Mouse (Mus musculus) c-Kit-positive CD71-negative TER-119-negative erythroid progenitor cells, embryonic 14.5 days (primary cell): ENCODE results near the gene Cym.

Experiments used
- DNase-seq: peaks from one replicate; pipeline ENCODE4 v3.0.0-alpha.2; 2013; ENCODE audit warnings: low read depth

The Cym gene

GRCm38 (mm10) chr3:107223230-107223629, 1.7 kb upstream of the Cym start:
- no peak for DNase-seq

GRCm38 (mm10) chr3:107218572-107218971, 3.0 kb downstream of the Cym start:
- DNase-seq, result no peak

DNA sequence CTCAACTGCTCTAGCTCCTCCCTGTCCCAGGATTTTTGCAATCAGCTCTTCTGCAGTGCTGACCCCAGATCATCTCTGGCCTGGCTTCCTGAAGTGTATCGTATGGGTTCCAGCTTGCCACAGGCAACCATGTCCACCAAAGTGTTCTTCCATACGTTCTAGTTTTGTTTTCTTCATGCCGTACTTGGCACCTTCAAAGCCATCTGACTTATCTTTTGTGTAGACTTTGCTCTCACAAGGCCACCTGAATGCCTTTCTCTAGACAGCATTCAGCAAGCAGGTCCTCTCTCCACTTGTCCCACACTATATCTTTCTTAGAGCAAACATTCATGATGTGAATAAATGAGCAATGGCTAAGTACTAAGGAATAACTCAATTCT, 4.4 kb downstream of the Cym start:
- DNase-seq, result no peak

- no peak for DNase-seq
Observed at GRCm38 (mm10) chr3:107216400-107217100, 5.0 kb downstream of the Cym start.

- no peak for DNase-seq
Observed at GRCm38 (mm10) chr3:107214606-107215005, 6.9 kb downstream of the Cym start.

- DNase-seq, result no peak
Observed at GRCm38 (mm10) chr3:107207625-107208253, 13.8 kb downstream of the Cym start.

DNA sequence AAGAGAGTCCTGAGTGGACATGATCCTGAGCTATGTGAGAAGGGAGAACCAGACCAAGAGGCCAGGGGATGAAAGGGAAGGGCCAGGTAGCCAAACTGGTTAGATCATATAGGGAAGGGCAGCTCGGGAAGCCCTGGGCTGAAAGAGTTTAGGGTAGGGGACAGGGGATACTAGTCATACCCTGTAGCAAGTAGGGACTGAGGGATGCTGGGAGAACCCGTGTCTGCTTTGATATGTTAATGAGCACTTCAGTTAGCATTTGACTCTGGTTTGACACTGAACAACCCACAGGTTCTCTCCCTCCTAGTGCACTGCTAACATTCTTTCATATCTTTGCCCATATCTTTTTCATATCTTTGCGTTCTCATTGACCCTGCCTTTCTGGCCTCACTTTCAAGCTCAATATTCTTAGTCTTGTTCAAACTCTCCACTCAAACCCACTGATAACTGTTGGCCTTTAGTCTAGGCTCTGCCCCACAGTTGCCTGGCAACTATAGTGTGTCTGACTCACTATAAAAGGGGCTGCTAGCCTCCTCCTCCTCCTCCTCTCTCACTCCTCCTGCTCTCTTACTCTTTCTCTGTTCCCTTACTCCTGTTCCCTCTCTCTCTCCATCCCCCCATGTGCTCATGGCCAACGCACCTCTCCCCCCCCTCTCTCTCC, 14.9 kb downstream of the Cym start:
- no peak for DNase-seq

DNA sequence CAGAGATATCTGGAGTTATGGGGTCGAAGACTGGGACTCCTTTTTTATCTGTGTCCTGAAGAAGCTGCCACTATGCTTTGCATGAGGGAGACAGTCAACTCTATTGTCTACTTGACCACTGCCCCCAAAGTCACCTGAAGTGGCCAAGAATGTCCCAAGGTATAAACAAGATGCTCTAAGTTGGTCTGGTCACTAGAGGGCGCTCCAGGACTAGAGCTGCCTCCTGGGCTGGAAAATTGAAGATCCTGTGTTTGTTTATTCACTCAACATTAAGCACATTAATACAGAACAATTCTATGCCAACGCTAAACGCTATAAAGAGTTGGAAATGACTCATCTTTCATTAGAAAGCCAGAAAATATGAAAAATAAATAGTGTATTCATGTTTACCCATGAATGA, 15.5 kb downstream of the Cym start:
- peak; percentile 48 for DNase-seq

- DNase-seq, result no peak
Observed at GRCm38 (mm10) chr3:107205170-107205569, 16.4 kb downstream of the Cym start.

DNA sequence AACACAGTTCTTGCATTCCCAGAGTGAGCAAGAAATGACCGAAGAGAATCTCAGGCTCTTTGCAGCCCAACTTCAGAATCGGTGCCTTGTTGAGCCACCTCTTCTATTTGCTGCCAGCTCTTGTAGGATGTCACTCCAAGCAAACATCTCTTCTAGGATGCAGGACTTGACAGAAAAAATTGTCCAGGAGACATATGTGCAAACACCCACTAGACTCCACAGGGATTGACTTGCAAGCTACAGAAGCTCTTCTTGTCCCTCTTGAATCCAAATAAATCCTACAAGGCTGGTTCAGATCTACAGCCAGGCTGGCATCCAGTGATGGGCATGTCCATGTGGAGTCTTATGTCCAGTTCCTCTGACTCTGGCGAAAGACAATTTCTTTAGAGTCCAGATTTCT, 17.1 kb downstream of the Cym start:
- DNase-seq, result no peak

DNA sequence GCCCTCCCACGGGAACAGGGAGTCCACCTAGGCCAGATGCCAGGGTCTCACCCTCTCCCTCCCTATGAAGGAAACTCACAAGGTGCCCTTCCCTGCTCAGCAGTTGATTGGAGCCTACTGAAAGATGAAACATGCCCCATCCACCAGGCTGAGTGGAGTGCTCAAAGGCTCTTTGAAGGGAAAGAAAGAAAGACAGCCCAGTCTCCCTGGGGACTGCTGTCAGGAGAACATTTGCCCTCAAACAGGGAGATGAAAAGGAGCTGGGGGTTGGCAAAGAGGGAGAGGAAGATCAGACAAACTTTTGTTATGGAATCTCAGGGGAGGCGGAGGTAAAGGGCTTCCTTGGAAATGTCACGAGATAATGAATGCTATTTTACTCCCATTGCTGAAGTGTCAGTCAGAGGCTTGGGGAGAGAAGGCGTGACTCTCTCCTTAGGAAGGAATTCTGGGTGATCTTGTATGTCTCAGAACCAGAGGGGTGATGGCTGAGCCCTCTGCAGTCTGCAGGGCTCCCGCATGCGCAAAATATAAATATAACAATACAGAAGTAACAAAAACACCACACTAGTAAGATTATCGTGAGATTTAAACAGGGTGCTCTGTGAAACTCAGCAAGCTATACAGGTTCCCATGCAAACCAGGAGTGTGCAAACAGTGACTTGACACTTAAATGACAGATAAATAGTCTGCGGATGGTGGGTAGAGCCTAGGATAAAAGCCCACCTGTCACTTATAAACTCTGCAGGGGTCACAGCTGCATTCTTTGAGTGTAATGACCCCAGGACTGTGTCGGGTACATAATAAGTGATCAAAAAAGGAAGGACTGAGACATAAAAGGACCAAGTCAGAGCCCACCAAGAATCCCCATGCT, 20.0 kb downstream of the Cym start:
- DNase-seq, result no peak

DNA sequence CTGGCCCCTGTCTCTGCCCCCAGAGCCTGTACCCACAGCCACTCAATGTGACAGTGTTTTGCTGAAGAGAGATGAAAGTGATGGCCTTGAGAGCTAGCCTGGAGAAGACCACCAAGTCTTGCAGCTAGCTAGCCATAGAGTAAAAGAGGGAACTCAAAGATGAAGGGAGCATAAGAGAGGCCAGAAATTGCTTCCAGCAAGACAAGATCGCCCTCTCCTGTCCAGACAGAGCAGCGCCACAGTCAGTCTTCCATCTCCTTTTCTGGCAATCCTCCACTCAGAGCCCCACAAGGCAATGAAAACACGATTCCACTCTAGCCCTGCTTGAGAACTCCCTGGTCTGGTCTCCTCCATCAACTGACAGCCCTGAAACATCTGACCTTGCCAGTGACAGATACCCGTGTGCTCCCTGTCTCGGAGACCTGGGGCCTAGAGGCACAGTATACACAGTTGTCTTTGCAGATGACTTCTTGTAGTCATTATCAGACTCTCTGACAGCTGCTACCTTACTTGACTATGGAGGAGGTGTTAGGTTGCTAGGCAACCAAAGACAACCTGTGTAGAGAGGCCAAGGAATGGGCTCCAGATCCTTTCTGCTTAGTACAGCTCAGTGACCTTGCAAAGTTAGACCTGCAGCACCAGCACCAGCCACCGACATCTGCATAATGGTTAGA, 33.2 kb downstream of the Cym start:
- DNase-seq, result peak; percentile 9

- DNase-seq, result no peak
Observed at GRCm38 (mm10) chr3:107187022-107187421, 34.5 kb downstream of the Cym start.

DNA sequence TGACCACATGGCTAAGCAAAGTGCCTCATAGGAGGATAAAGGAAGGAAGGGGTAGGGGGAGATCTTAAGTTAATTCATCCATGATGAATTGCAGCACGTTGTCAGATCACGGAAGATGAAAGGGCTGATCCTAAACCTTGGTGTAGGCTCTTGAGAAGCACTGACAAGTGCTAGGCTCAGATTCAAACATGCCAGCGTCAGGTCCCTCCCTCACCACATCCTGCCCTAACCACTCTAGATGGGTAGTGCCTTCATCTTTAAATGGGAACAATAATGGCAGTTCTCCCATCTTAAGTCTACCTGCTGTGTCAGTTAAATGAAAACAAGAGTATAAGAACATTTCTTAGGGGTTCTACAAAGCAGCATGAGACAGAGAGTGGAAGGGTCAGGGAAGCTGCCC, 35.9 kb downstream of the Cym start:
- DNase-seq, result no peak

- DNase-seq, result no peak
Observed at GRCm38 (mm10) chr3:107183178-107183577, 38.4 kb downstream of the Cym start.

- DNase-seq, result no peak
Observed at GRCm38 (mm10) chr3:107182756-107183155, 38.8 kb downstream of the Cym start, which contains the start of gene Kcna10. TSS of gene Kcna10 (plus strand) at chr3:107183056.

GRCm38 (mm10) chr3:107180860-107181259, 40.7 kb downstream of the Cym start:
- DNase-seq, result no peak

GRCm38 (mm10) chr3:107176501-107176900, 45.0 kb downstream of the Cym start:
- no peak for DNase-seq

DNA sequence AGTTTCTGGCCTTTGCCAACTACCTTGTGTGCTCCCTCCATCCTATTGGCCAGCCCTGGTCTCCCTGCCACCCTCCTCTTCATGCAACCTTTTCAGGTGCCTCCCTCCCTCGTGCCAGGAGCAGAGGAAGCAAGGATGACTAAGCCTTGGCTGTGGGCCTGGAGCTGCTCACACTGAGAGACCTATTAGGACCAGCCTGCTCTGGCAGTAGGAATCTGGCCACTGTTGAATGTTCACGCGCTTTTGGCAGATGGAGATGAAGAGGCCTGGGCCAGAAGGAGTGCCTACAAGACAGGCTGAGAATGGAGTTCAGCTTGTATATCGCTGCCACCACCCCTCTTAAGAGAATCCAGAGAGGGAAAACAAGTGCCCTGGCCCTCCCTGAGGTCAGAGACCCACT, 46.0 kb downstream of the Cym start:
- DNase-seq, result no peak

- no peak for DNase-seq
Observed at GRCm38 (mm10) chr3:107172556-107172955, 49.0 kb downstream of the Cym start.

DNA sequence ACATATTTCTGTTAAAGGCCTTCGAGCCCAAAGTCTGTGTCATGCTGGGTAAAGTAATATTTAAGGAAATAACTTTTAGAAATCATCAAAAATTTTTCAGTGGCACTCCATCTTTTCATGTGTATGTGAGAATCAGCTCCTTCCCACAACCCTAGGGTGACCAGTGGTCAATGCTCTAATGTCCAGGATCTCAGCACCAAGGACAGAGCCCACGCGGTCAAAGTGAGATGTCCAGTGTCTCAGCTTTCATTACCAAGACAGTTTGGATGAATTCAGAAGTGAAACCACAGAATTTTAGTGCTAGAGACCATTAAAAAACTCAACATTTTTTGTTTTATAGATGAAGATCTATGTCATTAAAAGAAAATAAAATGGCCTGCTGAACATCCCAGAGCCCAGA, 49.6 kb downstream of the Cym start:
- no peak for DNase-seq

DNA sequence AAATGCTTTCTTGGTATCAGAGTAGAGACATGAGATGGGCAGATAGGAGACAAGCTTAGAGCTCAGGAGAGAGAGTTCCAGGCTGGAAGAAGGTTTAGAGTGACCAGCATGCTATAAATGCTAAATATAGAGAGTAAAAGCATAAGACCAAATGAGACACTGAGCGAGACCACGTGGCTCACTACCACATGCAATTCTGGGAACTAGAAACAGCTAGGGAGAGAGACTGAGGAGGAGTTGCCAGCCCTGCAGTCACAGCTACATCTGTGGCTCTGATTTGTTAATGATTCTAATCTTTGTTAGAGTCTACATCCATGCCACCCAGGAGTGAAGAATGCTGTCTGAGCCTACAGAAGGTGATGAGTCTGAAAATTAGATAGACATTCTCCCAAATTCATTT, 52.0 kb downstream of the Cym start:
- DNase-seq, result no peak
